Mouse (Mus musculus): ENCODE measurements at regions not wholly inside any gene's neighbourhood (a gene's known extent, or its start where the extent isn't known, plus 50 kb on each side); places are given as distances from the start of the nearest gene placed in this dataset.

GRCm38 (mm10) chr12:112434673-112435294 lies 54.5 kb upstream of the A530016L24Rik start:
- Histone ChIP-seq H3K36me3 (no peaks in the 10 kb centered on the region), H3K4me3 (replicated peaks) (no peak overlapping the region), H3K4me1 (replicated peaks) (peaks cover 44% of the 10 kb centered on the region), H3K9me3 (no peaks in the 10 kb centered on the region), H3K4me2 (replicated peaks) (no peak overlapping the region), H3K27ac (peak overlapping the region; percentile 52), H3K27me3 (peaks cover 4% of the 10 kb centered on the region), H3K9ac (replicated peaks) (no peak overlapping the region)
- no peak for ATAC-seq
- WGBS: 64% methylated on average over 3 of the region's 3 CpGs

GRCm38 (mm10) chr12:112435295-112436110 lies 53.7 kb upstream of the A530016L24Rik start:
- 61% methylated on average over 21 of the region's 21 CpGs for WGBS
- peaks cover 40% of the 10 kb centered on the region for H3K4me1 ChIP-seq (replicated peaks)
- H3K4me3 ChIP-seq (replicated peaks): no peak overlapping the region
- H3K27ac ChIP-seq: peak overlapping the region; percentile 52
- no peak overlapping the region for H3K4me2 ChIP-seq (replicated peaks)
- peaks cover 5% of the 10 kb centered on the region for H3K27me3 ChIP-seq
- ATAC-seq: no peak; the same call in 1 of the 2 replicates
- H3K9ac ChIP-seq (replicated peaks): peak overlapping the region; percentile 28; the same call in 1 of the 2 replicates
- H3K9me3 ChIP-seq: no peaks in the 10 kb centered on the region
- no peaks in the 10 kb centered on the region for H3K36me3 ChIP-seq

- ATAC-seq: no peak
- H3K9me3 ChIP-seq: no peaks in the 10 kb centered on the region
- H3K9ac ChIP-seq (replicated peaks): no peak overlapping the region
- peaks cover 12% of the 10 kb centered on the region for H3K27me3 ChIP-seq
- 69% methylated on average over 3 of the region's 3 CpGs for WGBS
- peaks cover 39% of the 10 kb centered on the region for H3K4me1 ChIP-seq (replicated peaks)
- no peak overlapping the region for H3K4me3 ChIP-seq (replicated peaks)
- no peak overlapping the region for H3K4me2 ChIP-seq (replicated peaks)
- no peak overlapping the region for H3K27ac ChIP-seq
- H3K36me3 ChIP-seq: no peaks in the 10 kb centered on the region
Observed at GRCm38 (mm10) chr12:112437046-112437445, 52.2 kb upstream of the A530016L24Rik start.

- H3K4me1 ChIP-seq (replicated peaks): peaks cover 31% of the 10 kb centered on the region
- 82% methylated on average over 8 of the region's 8 CpGs for WGBS
- no peaks in the 10 kb centered on the region for H3K36me3 ChIP-seq
- no peak overlapping the region for H3K27ac ChIP-seq
- H3K4me3 ChIP-seq (replicated peaks): no peak overlapping the region
- ATAC-seq: no peak
- H3K9me3 ChIP-seq: no peaks in the 10 kb centered on the region
- no peak overlapping the region for H3K9ac ChIP-seq (replicated peaks)
- peaks cover 15% of the 10 kb centered on the region for H3K27me3 ChIP-seq
- H3K4me2 ChIP-seq (replicated peaks): no peak overlapping the region
Observed at GRCm38 (mm10) chr12:112438206-112438605, 51.0 kb upstream of the A530016L24Rik start.

Measured in midbrain, embryonic 13.5 days (tissue).